ENCODE assay signal across 9 mouse cellular contexts in genomic region chr7:80069615-80070327, GRCm38 (mm10). TPM values are rescaled to one million over a fixed set of nuclear protein-coding genes. Genes with fewer than 3 reads are reported as not detected.
DNase-seq lines count a peak whose midpoint lies in the region; ATAC-seq lines count a peak whose summit lies in the region.
"Had no signal": no experiment of that assay in that cellular context is flagged by ENCODE, and none has a peak within 500 bp of the region (broad histone marks: within the 10 kb centered on the region; RNA-seq: fewer than 3 reads in every experiment).

No protein-coding gene starts in this region.

- no peak for DNase-seq in lung, postnatal 25 days (ENCODE audit: low spot score)
- peak; percentile 60 for DNase-seq in forebrain, embryonic 11.5 days (ENCODE audit: low spot score)
- DNase-seq in left cerebral cortex, adult 18-20 months (ENCODE audit: low spot score in 2 of 2): peak; percentile 49 to 73
- peak; percentile 70 for DNase-seq in midbrain, embryonic 14.5 days
- DNase-seq in urinary bladder, postnatal 10 days (ENCODE audit: low spot score): no peak
- no peak for DNase-seq in thymus, postnatal 0 days (ENCODE audit: low spot score)

- ATAC-seq in lung, embryonic 15.5 days (ENCODE audit: borderline replicate concordance, extremely low read depth, low FRiP score, low TSS enrichment): peak; percentile 67
- ATAC-seq in forebrain, embryonic 11.5 days (replicated peaks; ENCODE audit: low FRiP score): peak; percentile 39; the same call in 1 of the 2 replicates
- ATAC-seq in hindbrain, embryonic 12.5 days (ENCODE audit: low FRiP score): peak; percentile 74
- peak; percentile 57; the same call in 1 of the 2 replicates for ATAC-seq in midbrain, embryonic 14.5 days (ENCODE audit: low FRiP score, low TSS enrichment)

- no peaks in the 10 kb centered on the region for H3K9me3 ChIP-seq in lung, embryonic 15.5 days
- no peaks in the 10 kb centered on the region for H3K9me3 ChIP-seq in forebrain, embryonic 11.5 days (ENCODE audit: control insufficient read depth, low read length)
- no peaks in the 10 kb centered on the region for H3K9me3 ChIP-seq in hindbrain, embryonic 12.5 days (replicated peaks)
- no peaks in the 10 kb centered on the region for H3K9me3 ChIP-seq in midbrain, embryonic 14.5 days (ENCODE audit: control insufficient read depth, low read length)
- H3K9me3 ChIP-seq: G1E had no signal

- H3K9ac ChIP-seq in lung, embryonic 15.5 days: no peak overlapping the region
- peak overlapping the region; percentile 29 for H3K9ac ChIP-seq in forebrain, embryonic 11.5 days (ENCODE audit: low read length)
- peak overlapping the region; percentile 19; the same call in 1 of the 2 replicates for H3K9ac ChIP-seq in hindbrain, embryonic 12.5 days
- H3K9ac ChIP-seq in midbrain, embryonic 14.5 days (replicated peaks; ENCODE audit: low read length): peak overlapping the region; percentile 29; the same call in 1 of the 2 replicates

- peak overlapping the region; percentile 25; the same call in 1 of the 2 replicates for H3K4me2 ChIP-seq in lung, embryonic 15.5 days
- no peak overlapping the region for H3K4me2 ChIP-seq in forebrain, embryonic 11.5 days (ENCODE audit: low read depth, low read length, severe bottlenecking)
- 0 out of 2 replicates have a peak overlapping the region, but pooled peaks have one; percentile 19 for H3K4me2 ChIP-seq in hindbrain, embryonic 12.5 days (replicated peaks)
- no peak overlapping the region; the same call in 1 of the 2 replicates for H3K4me2 ChIP-seq in midbrain, embryonic 14.5 days (ENCODE audit: low read length)

- H3K27ac ChIP-seq in lung, embryonic 15.5 days: peak overlapping the region; percentile 72
- peak overlapping the region; percentile 19 for H3K27ac ChIP-seq in forebrain, embryonic 11.5 days (ENCODE audit: low read depth, low read length)
- peak overlapping the region; percentile 81 for H3K27ac ChIP-seq in hindbrain, embryonic 12.5 days
- H3K27ac ChIP-seq in midbrain, embryonic 14.5 days (replicated peaks; ENCODE audit: low read depth, low read length): peak overlapping the region; percentile 74

- 7% methylated on average over 13 of the region's 13 CpGs for WGBS in lung, embryonic 15.5 days
- 25% methylated on average over 13 of the region's 13 CpGs for WGBS in forebrain, embryonic 11.5 days
- 11% methylated on average over 13 of the region's 13 CpGs for WGBS in hindbrain, embryonic 12.5 days
- WGBS in midbrain, embryonic 14.5 days: 15% methylated on average over 13 of the region's 13 CpGs

- no peaks in the 10 kb centered on the region for H3K36me3 ChIP-seq in lung, embryonic 15.5 days
- no peaks in the 10 kb centered on the region for H3K36me3 ChIP-seq in forebrain, embryonic 11.5 days (ENCODE audit: control insufficient read depth, insufficient read depth, low read length)
- H3K36me3 ChIP-seq in hindbrain, embryonic 12.5 days: no peaks in the 10 kb centered on the region
- no peaks in the 10 kb centered on the region for H3K36me3 ChIP-seq in midbrain, embryonic 14.5 days (ENCODE audit: control insufficient read depth, insufficient read depth, low read length)

- H3K4me3 ChIP-seq in lung, embryonic 15.5 days: no peak overlapping the region
- no peak overlapping the region for H3K4me3 ChIP-seq in forebrain, embryonic 11.5 days (ENCODE audit: low read depth, low read length)
- H3K4me3 ChIP-seq in hindbrain, embryonic 12.5 days: no peak overlapping the region
- no peak overlapping the region for H3K4me3 ChIP-seq in midbrain, embryonic 14.5 days (replicated peaks; ENCODE audit: low read depth, low read length)

- H3K4me1 ChIP-seq in lung, embryonic 15.5 days: peaks cover 66% of the 10 kb centered on the region
- peaks cover 24% of the 10 kb centered on the region; the same call in 1 of the 2 replicates for H3K4me1 ChIP-seq in forebrain, embryonic 11.5 days (replicated peaks; ENCODE audit: control insufficient read depth, insufficient read depth, low read length)
- peaks cover 73% of the 10 kb centered on the region for H3K4me1 ChIP-seq in hindbrain, embryonic 12.5 days
- H3K4me1 ChIP-seq in midbrain, embryonic 14.5 days (ENCODE audit: control insufficient read depth, insufficient read depth, low read length): peaks cover 39% of the 10 kb centered on the region

- no peaks in the 10 kb centered on the region for H3K27me3 ChIP-seq in lung, embryonic 15.5 days
- H3K27me3 ChIP-seq in forebrain, embryonic 11.5 days (ENCODE audit: control insufficient read depth, insufficient read depth, low read length): no peaks in the 10 kb centered on the region
- H3K27me3 ChIP-seq in hindbrain, embryonic 12.5 days: no peaks in the 10 kb centered on the region
- no peaks in the 10 kb centered on the region for H3K27me3 ChIP-seq in midbrain, embryonic 14.5 days (ENCODE audit: control insufficient read depth, insufficient read depth, low read length)

RNA-seq across cellular contexts. Expression of gene Zfp710, which starts 45.2 kb away (rescaled TPM):
- polyA plus RNA-seq in lung, embryonic 15.5 days (2015; fragmentation: Nextera tagmentation; extraction: Ambion mirVana): 15.5 and 17.6 TPM in 2 replicates
- 27.9 and 33.0 TPM in 2 replicates for polyA plus RNA-seq in forebrain, embryonic 11.5 days (2014; fragmentation: Nextera tagmentation; extraction: Ambion mirVana)
- polyA plus RNA-seq in hindbrain, embryonic 12.5 days (2016; fragmentation: Nextera tagmentation; extraction: Ambion mirVana): 26.0 and 26.4 TPM in 2 replicates
- 10 to 100 TPM; 19.4 to 22.1 TPM for total RNA-seq in left cerebral cortex, adult 18-20 months (2021)
- polyA plus RNA-seq in midbrain, embryonic 14.5 days (2014; fragmentation: Nextera tagmentation; extraction: Ambion mirVana): 17.0 and 17.7 TPM in 2 replicates
- 6.5 and 7.3 TPM in 2 replicates for polyA plus RNA-seq in thymus, postnatal 0 days (2015; fragmentation: Nextera tagmentation; extraction: Ambion mirVana)

RNA-seq across cellular contexts. Expression of gene Idh2, which starts 45.4 kb away (rescaled TPM):
- 690 and 692 TPM in 2 replicates for polyA plus RNA-seq in lung, embryonic 15.5 days (2015; fragmentation: Nextera tagmentation; extraction: Ambion mirVana)
- polyA plus RNA-seq in forebrain, embryonic 11.5 days (2014; fragmentation: Nextera tagmentation; extraction: Ambion mirVana): 403 and 425 TPM in 2 replicates
- 322 and 326 TPM in 2 replicates for polyA plus RNA-seq in hindbrain, embryonic 12.5 days (2016; fragmentation: Nextera tagmentation; extraction: Ambion mirVana)
- 10 to 100 TPM; 51.5 to 63.4 TPM for total RNA-seq in left cerebral cortex, adult 18-20 months (2021)
- 203 and 232 TPM in 2 replicates for polyA plus RNA-seq in midbrain, embryonic 14.5 days (2014; fragmentation: Nextera tagmentation; extraction: Ambion mirVana)
- polyA plus RNA-seq in thymus, postnatal 0 days (2015; fragmentation: Nextera tagmentation; extraction: Ambion mirVana): 322 and 332 TPM in 2 replicates

Comparison
In these comparisons a context has a peak if more than half of its experiments do, and no peak if none do; other contexts are left out.
1. H3K27ac ChIP-seq: peak in every context shown above with its lines; median percentile 81 in hindbrain, embryonic 12.5 days; 74 in midbrain, embryonic 14.5 days; 72 in lung, embryonic 15.5 days; 19 in forebrain, embryonic 11.5 days.
2. H3K4me2 ChIP-seq: peak in lung, embryonic 15.5 days (single experiment) and hindbrain, embryonic 12.5 days (single experiment); none in forebrain, embryonic 11.5 days (single experiment) and midbrain, embryonic 14.5 days (single experiment).
3. DNase-seq: peak in forebrain, embryonic 11.5 days (single experiment), left cerebral cortex, adult 18-20 months (2 of 2) and midbrain, embryonic 14.5 days (single experiment); none in lung, postnatal 25 days (single experiment), urinary bladder, postnatal 10 days (single experiment) and thymus, postnatal 0 days (single experiment).
4. Peak in every context shown above with its lines, with median percentiles within 50 percentile points of each other: ATAC-seq.